Mouse (Mus musculus) ES-Bruce4 (cell line): Measurements from ENCODE around the gene Bmp10.

Source experiments
- CTCF ChIP-seq: IDR thresholded peaks from one replicate; pipeline ENCODE4 v1.8.1; 2011; ENCODE audit warnings: low read depth, low read length
- POLR2A ChIP-seq: IDR thresholded peaks from one replicate; pipeline ENCODE4 v1.8.1; 2011; ENCODE audit warnings: low read length; ENCODE audit not compliant: insufficient read depth

- TF ChIP-seq CTCF (no peak), POLR2A (no peak)
Observed at GRCm38 (mm10) chr6:87483224-87483899, 54.6 kb downstream of the Bmp10 start.
